Mouse (Mus musculus): ENCODE measurements around the gene Ptov1. TPM values are rescaled to one million over a fixed set of nuclear protein-coding genes. Genes with fewer than 3 reads are reported as not detected.
"Not testable (repeated sequence)": the region's sequence is repeated elsewhere in the genome, so short reads cannot be mapped to it uniquely, and the experiment has no call there.

Ptov1 gene
- polyA plus RNA-seq, 1 experiment from 2014 or later, result 288 TPM

DNA sequence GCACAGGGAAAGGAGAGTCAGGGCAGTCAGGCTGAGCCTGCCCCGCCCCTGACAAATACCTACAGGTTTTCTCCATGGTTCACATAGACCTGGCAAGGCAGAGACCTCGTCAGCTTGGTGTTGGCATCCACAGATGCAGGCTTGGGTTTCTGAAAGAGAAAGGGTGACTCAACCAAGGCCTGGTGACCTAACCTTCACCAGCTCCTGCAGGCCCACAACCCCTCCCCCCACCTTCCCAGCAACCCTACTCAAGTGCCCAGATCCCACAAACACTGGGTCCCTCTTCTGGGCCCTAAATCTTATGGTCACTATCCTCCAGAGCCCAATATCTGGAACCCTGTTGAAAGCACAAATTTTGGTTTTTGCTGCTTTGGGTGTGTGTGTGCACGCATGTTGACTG is 13.4 kb upstream of the Ptov1 start:
- H3K27me3 ChIP-seq (replicated peaks; ENCODE audit: insufficient read depth, low read length), result no peaks in the 10 kb centered on the region
- no peaks in the 10 kb centered on the region for H3K9me3 ChIP-seq (ENCODE audit: low read length)
- no peak for DNase-seq (ENCODE audit: low spot score)
- no peak for ATAC-seq
- WGBS, result 90% methylated on average over 3 of the region's 3 CpGs
- no peak overlapping the region for H3K27ac ChIP-seq (ENCODE audit: low read length)
- H3K4me1 ChIP-seq (ENCODE audit: insufficient read depth, low read depth, low read length), result no peaks in the 10 kb centered on the region
- no peak overlapping the region for H3K9ac ChIP-seq (replicated peaks; ENCODE audit: low read depth)
- H3K36me3 ChIP-seq (ENCODE audit: insufficient read depth, low read length), result peaks cover 35% of the 10 kb centered on the region
- TF ChIP-seq EP300 (IDR thresholded peaks at IDR 0.05) (no peak), CTCF (IDR thresholded peaks at IDR 0.05) (no peak)
- no peak overlapping the region for H3K4me3 ChIP-seq (ENCODE audit: low read depth, low read length)
- H3K4me2 ChIP-seq (replicated peaks; ENCODE audit: low read depth, low read length), result no peak overlapping the region

DNA sequence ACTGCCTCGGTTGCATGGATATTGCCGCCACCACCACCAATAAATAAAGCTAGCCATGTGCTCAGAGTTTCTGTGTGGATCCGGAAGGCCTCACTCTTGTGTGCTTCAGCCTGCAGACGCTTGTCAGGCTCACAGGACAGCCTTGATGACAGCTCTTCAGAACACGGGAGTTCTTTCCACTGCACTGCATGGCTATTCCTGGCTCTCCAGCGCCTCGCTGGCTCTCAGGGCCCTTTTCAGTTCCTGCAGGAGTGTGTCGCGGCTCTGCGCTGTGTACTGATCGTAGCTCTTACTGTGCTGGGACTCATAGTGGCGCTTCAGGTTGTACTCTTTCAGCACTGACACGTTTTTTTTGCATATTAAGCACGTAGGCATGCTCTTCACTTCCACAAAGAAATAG is 8.2 kb upstream of the Ptov1 start:
- no peak overlapping the region for H3K4me2 ChIP-seq (replicated peaks; ENCODE audit: low read depth, low read length)
- no peak for ATAC-seq
- H3K9me3 ChIP-seq (ENCODE audit: low read length), result no peaks in the 10 kb centered on the region
- H3K4me1 ChIP-seq (ENCODE audit: insufficient read depth, low read depth, low read length), result no peaks in the 10 kb centered on the region
- H3K9ac ChIP-seq (replicated peaks; ENCODE audit: low read depth), result no peak overlapping the region
- TF ChIP-seq CTCF (IDR thresholded peaks at IDR 0.05) (no peak), EP300 (IDR thresholded peaks at IDR 0.05) (no peak)
- no peak for DNase-seq (ENCODE audit: low spot score)
- no peak overlapping the region for H3K4me3 ChIP-seq (ENCODE audit: low read depth, low read length)
- 84% methylated on average over 14 of the region's 14 CpGs for WGBS
- no peaks in the 10 kb centered on the region for H3K27me3 ChIP-seq (replicated peaks; ENCODE audit: insufficient read depth, low read length)
- H3K36me3 ChIP-seq (ENCODE audit: insufficient read depth, low read length), result peaks cover 20% of the 10 kb centered on the region; the same call in 1 of the 2 replicates
- no peak overlapping the region for H3K27ac ChIP-seq (ENCODE audit: low read length)

DNA sequence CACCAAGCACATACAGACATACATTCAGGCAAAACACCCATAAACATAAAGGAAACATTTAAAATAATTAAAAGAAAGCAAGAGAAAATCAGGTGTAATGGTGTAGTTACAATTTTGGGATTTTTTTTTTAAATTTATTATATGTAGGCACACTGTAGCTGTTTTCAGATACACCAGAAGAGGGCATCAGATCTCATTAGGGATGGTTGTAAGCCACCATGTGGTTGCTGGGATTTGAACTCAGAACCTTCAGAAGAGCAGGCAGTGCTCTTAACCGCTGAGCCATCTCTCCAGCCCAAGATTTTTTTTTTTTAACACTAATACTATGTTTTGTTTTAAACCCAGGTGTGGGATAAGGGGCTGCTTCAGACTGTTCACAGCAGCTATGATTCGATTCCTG is 2.2 kb upstream of the Ptov1 start:
- peaks cover 19% of the 10 kb centered on the region for H3K4me1 ChIP-seq (ENCODE audit: insufficient read depth, low read depth, low read length)
- H3K27ac ChIP-seq (ENCODE audit: low read length); H3K4me2 ChIP-seq (replicated peaks; ENCODE audit: low read depth, low read length); H3K4me3 ChIP-seq (ENCODE audit: low read depth, low read length); DNase-seq (ENCODE audit: low spot score); ATAC-seq; H3K27me3 ChIP-seq (replicated peaks; ENCODE audit: insufficient read depth, low read length); H3K36me3 ChIP-seq (ENCODE audit: insufficient read depth, low read length); H3K9me3 ChIP-seq (ENCODE audit: low read length); H3K9ac ChIP-seq (replicated peaks; ENCODE audit: low read depth): not testable (repeated sequence)
- WGBS, result 86% methylated on average over 2 of the region's 2 CpGs
- TF ChIP-seq CTCF (IDR thresholded peaks at IDR 0.05), result peak; percentile 24

DNA sequence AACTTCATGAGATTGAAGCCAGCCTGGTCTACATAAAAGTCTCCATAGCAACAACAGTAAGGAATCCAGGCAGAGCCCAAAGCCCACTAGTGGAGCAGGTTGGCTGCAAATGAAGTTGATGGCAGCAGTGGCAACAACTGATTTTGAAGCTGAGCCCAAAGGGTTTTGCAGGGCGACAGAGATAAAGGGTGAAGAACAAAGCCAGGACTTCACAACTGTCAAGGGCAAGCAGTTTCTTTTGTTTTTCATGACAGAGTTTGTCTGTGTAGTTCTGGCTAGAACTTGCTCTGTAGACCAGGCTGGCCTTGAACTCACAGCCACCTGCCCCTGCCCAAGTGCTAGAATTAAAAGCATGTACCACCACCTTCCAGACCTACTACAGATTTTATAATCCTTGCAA is 1.6 kb upstream of the Ptov1 start:
- ATAC-seq (no peak), DNase-seq (ENCODE audit: low spot score) (no peak)
- no peak overlapping the region for H3K9ac ChIP-seq (replicated peaks; ENCODE audit: low read depth)
- no peaks in the 10 kb centered on the region for H3K27me3 ChIP-seq (replicated peaks; ENCODE audit: insufficient read depth, low read length)
- H3K9me3 ChIP-seq (ENCODE audit: low read length), result no peaks in the 10 kb centered on the region
- H3K4me2 ChIP-seq (replicated peaks; ENCODE audit: low read depth, low read length), result no peak overlapping the region
- no peak overlapping the region for H3K4me3 ChIP-seq (ENCODE audit: low read depth, low read length)
- WGBS, result 73% methylated on average over 1 of the region's 1 CpGs
- H3K4me1 ChIP-seq (ENCODE audit: insufficient read depth, low read depth, low read length), result peaks cover 24% of the 10 kb centered on the region
- TF ChIP-seq EP300 (IDR thresholded peaks at IDR 0.05) (no peak), CTCF (IDR thresholded peaks at IDR 0.05) (no peak)
- H3K27ac ChIP-seq (ENCODE audit: low read length), result no peak overlapping the region
- no peaks in the 10 kb centered on the region for H3K36me3 ChIP-seq (ENCODE audit: insufficient read depth, low read length)

DNA sequence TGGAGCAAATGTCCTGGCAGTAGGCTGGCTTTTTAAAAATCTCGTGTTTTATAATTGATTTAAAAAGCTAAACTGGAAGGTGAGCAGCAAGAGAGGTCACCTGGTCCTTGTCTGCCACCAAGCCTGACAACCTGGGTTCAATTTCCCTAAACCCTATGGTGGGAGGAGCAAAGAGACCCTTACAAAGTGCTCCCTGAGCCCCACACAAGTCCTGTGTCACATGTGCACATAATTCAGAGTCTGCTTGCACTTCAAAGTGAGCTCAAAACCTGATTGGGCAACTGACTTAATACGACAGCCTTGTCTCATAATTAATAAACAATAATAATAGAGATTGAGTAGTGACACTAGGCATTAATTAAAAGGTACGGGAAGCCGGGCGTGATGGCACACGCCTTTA is 1.0 kb upstream of the Ptov1 start:
- ATAC-seq, result no peak
- Histone ChIP-seq H3K9me3 (ENCODE audit: low read length) (no peaks in the 10 kb centered on the region), H3K9ac (replicated peaks; ENCODE audit: low read depth) (0 out of 2 replicates have a peak overlapping the region, but pooled peaks have one; percentile 32), H3K4me1 (ENCODE audit: insufficient read depth, low read depth, low read length) (peaks cover 29% of the 10 kb centered on the region), H3K27ac (ENCODE audit: low read length) (peak overlapping the region; percentile 100), H3K36me3 (ENCODE audit: insufficient read depth, low read length) (no peaks in the 10 kb centered on the region), H3K27me3 (replicated peaks; ENCODE audit: insufficient read depth, low read length) (no peaks in the 10 kb centered on the region), H3K4me2 (replicated peaks; ENCODE audit: low read depth, low read length) (peak overlapping the region; percentile 69), H3K4me3 (ENCODE audit: low read depth, low read length) (peak overlapping the region; percentile 99; the same call in 1 of the 2 replicates)
- no peak for DNase-seq (ENCODE audit: low spot score)
- 81% methylated on average over 6 of the region's 6 CpGs for WGBS
- TF ChIP-seq CTCF (IDR thresholded peaks at IDR 0.05), result no peak
- TF ChIP-seq EP300 (IDR thresholded peaks at IDR 0.05), result no peak

DNA sequence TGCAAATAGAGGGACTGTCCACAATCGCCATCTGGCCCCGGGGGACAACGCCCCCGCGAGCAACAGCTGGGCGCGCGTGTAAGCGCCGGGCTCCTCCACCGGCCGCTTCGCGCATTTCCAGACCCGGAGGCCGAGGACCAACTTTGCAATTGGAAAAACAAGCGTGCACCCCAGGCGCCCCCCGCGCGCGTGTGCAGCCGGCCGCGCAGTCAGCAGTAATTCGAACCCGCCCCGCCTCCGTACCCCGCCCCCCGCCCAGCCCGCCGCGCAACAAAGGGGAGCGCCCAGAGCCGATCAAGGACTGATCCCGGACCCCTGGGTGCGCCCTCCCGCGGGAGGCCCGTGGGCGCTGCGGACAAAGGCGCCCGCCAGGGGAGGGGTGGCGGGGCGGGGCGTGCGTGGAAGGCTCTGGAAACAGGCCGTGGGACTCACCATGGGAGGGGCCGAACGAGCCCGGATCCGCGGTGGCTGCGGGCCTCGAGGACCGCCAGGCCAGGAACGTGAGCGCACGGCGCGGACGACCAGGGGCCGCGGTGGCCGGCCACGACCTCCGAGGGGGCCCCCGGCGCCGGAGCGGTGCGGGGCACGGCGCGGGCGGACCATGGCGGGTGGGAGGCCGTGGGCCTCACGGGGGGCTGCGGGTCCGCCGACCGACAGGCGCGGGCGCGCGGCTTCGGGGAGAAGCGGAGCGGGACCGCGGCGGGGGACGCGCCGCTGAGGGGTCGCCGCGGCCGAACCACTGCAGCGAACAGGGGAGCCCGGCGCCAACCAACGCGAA is 480 bp downstream of the Ptov1 start:
- no peaks in the 10 kb centered on the region for H3K9me3 ChIP-seq (ENCODE audit: low read length)
- H3K27me3 ChIP-seq (replicated peaks; ENCODE audit: insufficient read depth, low read length), result no peaks in the 10 kb centered on the region
- H3K4me2 ChIP-seq (replicated peaks; ENCODE audit: low read depth, low read length), result peak overlapping the region; percentile 69
- TF ChIP-seq CTCF (IDR thresholded peaks at IDR 0.05), result peak; percentile 39
- TF ChIP-seq EP300 (IDR thresholded peaks at IDR 0.05), result no peak
- peak overlapping the region; percentile 98 for H3K9ac ChIP-seq (replicated peaks; ENCODE audit: low read depth)
- H3K27ac ChIP-seq (ENCODE audit: low read length), result peak overlapping the region; percentile 100
- peak; percentile 83 for DNase-seq (ENCODE audit: low spot score)
- under 1% methylated on average over 89 of the region's 108 CpGs for WGBS
- H3K36me3 ChIP-seq (ENCODE audit: insufficient read depth, low read length), result peaks cover 4% of the 10 kb centered on the region
- peak; percentile 51 for ATAC-seq
- H3K4me3 ChIP-seq (ENCODE audit: low read depth, low read length), result peak overlapping the region; percentile 99
- peaks cover 33% of the 10 kb centered on the region for H3K4me1 ChIP-seq (ENCODE audit: insufficient read depth, low read depth, low read length)
